ENCODE assay signal across 8 mouse cellular contexts in the genomic region with DNA sequence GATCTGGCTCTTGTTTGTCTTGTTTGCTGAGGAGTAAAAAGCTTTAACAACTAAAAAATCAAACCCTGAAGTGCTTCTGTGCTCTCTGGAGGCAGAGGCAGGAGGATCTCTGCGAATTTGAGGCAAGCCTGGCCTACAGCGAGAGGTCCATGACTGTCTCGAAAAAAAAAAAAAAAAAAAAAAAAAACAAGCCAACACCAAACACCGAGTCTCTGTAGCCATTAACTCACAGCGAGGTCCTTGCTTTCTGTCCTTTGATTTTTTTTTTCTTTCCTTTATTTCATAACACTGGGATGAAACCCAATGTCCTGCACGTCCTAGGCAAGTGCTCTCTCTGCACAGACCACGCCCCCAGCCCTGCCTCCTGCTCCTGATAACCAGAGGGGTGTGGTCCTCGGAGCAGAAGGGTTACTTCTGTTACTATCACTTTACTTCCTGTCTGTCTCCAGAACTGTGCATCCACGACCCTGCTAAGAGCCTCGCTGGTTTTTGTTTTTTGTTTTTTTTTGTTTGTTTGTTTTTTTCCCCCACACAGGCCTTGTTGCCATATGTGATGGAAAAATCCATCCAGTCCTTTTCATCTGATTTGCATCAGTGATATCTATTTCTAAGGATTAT. TPM values are rescaled to one million over a fixed set of nuclear protein-coding genes. Genes with fewer than 3 reads are reported as not detected.
DNase-seq lines count a peak whose midpoint lies in the region; ATAC-seq lines count a peak whose summit lies in the region.

No protein-coding gene starts in this region.

- peak; percentile 85 for ATAC-seq in liver, embryonic 13.5 days (ENCODE audit: low read depth)
- ATAC-seq in midbrain, embryonic 14.5 days (ENCODE audit: low FRiP score, low TSS enrichment), result no peak

- peak overlapping the region; percentile 68 for H3K4me2 ChIP-seq in liver, embryonic 13.5 days
- H3K4me2 ChIP-seq in midbrain, embryonic 14.5 days (ENCODE audit: low read length), result no peak overlapping the region

- H3K4me3 ChIP-seq in liver, embryonic 13.5 days (replicated peaks), result peak overlapping the region; percentile 41
- no peak overlapping the region for H3K4me3 ChIP-seq in midbrain, embryonic 14.5 days (replicated peaks; ENCODE audit: low read depth, low read length)
- no peak overlapping the region for H3K4me3 ChIP-seq in midbrain, embryonic 10.5 days

- H3K9me3 ChIP-seq in liver, embryonic 13.5 days (replicated peaks), result no peaks in the 10 kb centered on the region
- H3K9me3 ChIP-seq in midbrain, embryonic 14.5 days (ENCODE audit: control insufficient read depth, low read length), result no peaks in the 10 kb centered on the region
- no peaks in the 10 kb centered on the region for H3K9me3 ChIP-seq in midbrain, embryonic 10.5 days (replicated peaks)

- no peaks in the 10 kb centered on the region for H3K27me3 ChIP-seq in liver, embryonic 13.5 days
- H3K27me3 ChIP-seq in splenic B cell, adult 2 months (ENCODE audit: control insufficient read depth, insufficient read depth, low read length, poor library complexity, severe bottlenecking), result no peaks in the 10 kb centered on the region
- no peaks in the 10 kb centered on the region for H3K27me3 ChIP-seq in midbrain, embryonic 14.5 days (ENCODE audit: control insufficient read depth, insufficient read depth, low read length)
- H3K27me3 ChIP-seq in midbrain, embryonic 10.5 days (ENCODE audit: low read depth, poor library complexity, severe bottlenecking), result no peaks in the 10 kb centered on the region

- peak overlapping the region; percentile 74 for H3K9ac ChIP-seq in liver, embryonic 13.5 days
- H3K9ac ChIP-seq in midbrain, embryonic 14.5 days (replicated peaks; ENCODE audit: low read length), result no peak overlapping the region

- DNase-seq in urinary bladder, postnatal 14 days (ENCODE audit: low spot score), result peak; percentile 53
- DNase-seq in urinary bladder, postnatal 10 days (ENCODE audit: low spot score), result no peak
- DNase-seq in heart, adult 18-20 months, result peak; percentile 63 to 72
- peak; percentile 89 for DNase-seq in liver, embryonic 13.5 days
- peak; percentile 16 for DNase-seq in splenic B cell, adult 2 months (ENCODE audit: low read depth, low spot score)
- DNase-seq in midbrain, embryonic 14.5 days, result no peak
- DNase-seq in midbrain, embryonic 10.5 days (ENCODE audit: low spot score), result no peak
- no peak for DNase-seq in frontal cortex, postnatal 14 days (ENCODE audit: low spot score in 2 of 2)

- peaks cover 79% of the 10 kb centered on the region for H3K4me1 ChIP-seq in liver, embryonic 13.5 days (replicated peaks)
- no peaks in the 10 kb centered on the region for H3K4me1 ChIP-seq in midbrain, embryonic 14.5 days (ENCODE audit: control insufficient read depth, insufficient read depth, low read length)
- peaks cover 6% of the 10 kb centered on the region for H3K4me1 ChIP-seq in midbrain, embryonic 10.5 days

- peak overlapping the region; percentile 92 for H3K27ac ChIP-seq in liver, embryonic 13.5 days
- H3K27ac ChIP-seq in midbrain, embryonic 14.5 days (replicated peaks; ENCODE audit: low read depth, low read length), result no peak overlapping the region
- no peak overlapping the region for H3K27ac ChIP-seq in midbrain, embryonic 10.5 days (replicated peaks)

- WGBS in liver, embryonic 13.5 days (ENCODE audit: insufficient replicate concordance), result 32% methylated on average over 10 of the region's 10 CpGs
- 83% methylated on average over 10 of the region's 10 CpGs for WGBS in midbrain, embryonic 14.5 days
- 82% methylated on average over 10 of the region's 10 CpGs for WGBS in midbrain, embryonic 10.5 days

- H3K36me3 ChIP-seq in liver, embryonic 13.5 days, result no peaks in the 10 kb centered on the region
- no peaks in the 10 kb centered on the region for H3K36me3 ChIP-seq in splenic B cell, adult 2 months (ENCODE audit: control insufficient read depth, insufficient read depth, low read length, poor library complexity, severe bottlenecking)
- no peaks in the 10 kb centered on the region for H3K36me3 ChIP-seq in midbrain, embryonic 14.5 days (ENCODE audit: control insufficient read depth, insufficient read depth, low read length)
- no peaks in the 10 kb centered on the region for H3K36me3 ChIP-seq in midbrain, embryonic 10.5 days

RNA-seq across cellular contexts. Expression of gene Prdm10, which starts 28.0 kb away (rescaled TPM):
- total RNA-seq in heart, adult 18-20 months (2021), result 1 to 10 TPM; 4.2 to 5.0 TPM
- 2.4 and 3.0 TPM in 2 replicates for polyA plus RNA-seq in liver, embryonic 13.5 days (2015; fragmentation: Nextera tagmentation; extraction: Ambion mirVana)
- polyA plus RNA-seq in midbrain, embryonic 14.5 days (2014; fragmentation: Nextera tagmentation; extraction: Ambion mirVana), result 9.1 and 9.7 TPM in 2 replicates
- polyA plus RNA-seq in midbrain, embryonic 10.5 days (2016; fragmentation: Nextera tagmentation; extraction: Ambion mirVana), result 7.3 and 8.7 TPM in 2 replicates

RNA-seq across cellular contexts. Expression of gene Aplp2, which starts 40.7 kb away (rescaled TPM):
- total RNA-seq in heart, adult 18-20 months (2021), result 100 to 1,000 TPM; 318 to 322 TPM
- 164 and 196 TPM in 2 replicates for polyA plus RNA-seq in liver, embryonic 13.5 days (2015; fragmentation: Nextera tagmentation; extraction: Ambion mirVana)
- polyA plus RNA-seq in midbrain, embryonic 14.5 days (2014; fragmentation: Nextera tagmentation; extraction: Ambion mirVana), result 239 and 313 TPM in 2 replicates
- polyA plus RNA-seq in midbrain, embryonic 10.5 days (2016; fragmentation: Nextera tagmentation; extraction: Ambion mirVana), result 226 and 239 TPM in 2 replicates

Comparison
In these comparisons a context has a peak if more than half of its experiments do, and no peak if none do; other contexts are left out.
1. DNase-seq: peak in urinary bladder, postnatal 14 days (single experiment), heart, adult 18-20 months (2 of 2), liver, embryonic 13.5 days (single experiment) and splenic B cell, adult 2 months (single experiment); none in urinary bladder, postnatal 10 days (single experiment), midbrain, embryonic 14.5 days (single experiment), midbrain, embryonic 10.5 days (single experiment) and frontal cortex, postnatal 14 days (0 of 2).